Mouse (Mus musculus) brown adipose tissue, adult 24 weeks (tissue): ENCODE measurements at regions not wholly inside any gene's neighbourhood (a gene's known extent, or its start where the extent isn't known, plus 50 kb on each side); places are given as distances from the start of the nearest gene placed in this dataset.

Source experiments
- H3K27ac ChIP-seq: fragments of 200-500 bp; replicated peaks from 2 replicates; pipeline ENCODE4 v1.5.1; 2012; ENCODE audit warnings: low read depth, mild to moderate bottlenecking, low read length
- H3K4me1 ChIP-seq: fragments of 200-500 bp; 2 replicates; pipeline ENCODE4 v1.6.1; 2012; ENCODE audit warnings: low read length, mixed read lengths; ENCODE audit not compliant: control insufficient read depth, insufficient read depth, insufficient read length
- H3K4me3 ChIP-seq: fragments of 200-500 bp; 2 replicates; pipeline ENCODE4 v1.5.1; 2012; ENCODE audit warnings: low read depth, mild to moderate bottlenecking, low read length, moderate library complexity; ENCODE audit not compliant: insufficient read depth

GRCm38 (mm10) chr15:61797827-61798226 is 875.0 kb upstream of the A1bg start:
- no peak overlapping the region for H3K4me3 ChIP-seq
- no peak overlapping the region for H3K27ac ChIP-seq

DNA sequence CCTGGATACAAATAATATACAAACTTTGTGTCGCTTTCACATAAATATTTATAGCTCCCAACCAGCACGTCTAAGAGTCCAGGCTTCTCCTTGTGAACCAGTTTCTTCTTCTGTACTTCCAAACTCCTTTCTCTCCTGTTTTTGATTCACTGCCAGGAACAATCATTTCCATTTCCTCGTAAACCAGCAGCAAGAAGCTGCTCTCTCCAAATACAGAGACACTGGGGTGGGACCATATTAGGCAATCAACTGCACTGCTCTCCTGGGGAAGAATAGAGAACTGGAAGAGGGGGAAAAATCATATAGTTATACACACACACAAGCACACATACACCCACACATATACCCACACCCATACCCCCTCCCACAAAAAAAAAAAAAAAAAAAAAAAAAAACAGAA is 871.7 kb upstream of the A1bg start:
- H3K27ac ChIP-seq: no peak overlapping the region
- H3K4me3 ChIP-seq: no peak overlapping the region
- H3K4me1 ChIP-seq: no peaks in the 10 kb centered on the region

More at GRCm38 (mm10) chr15:61797827-61798226, 875.0 kb upstream of the A1bg start:
- no peaks in the 10 kb centered on the region for H3K4me1 ChIP-seq

DNA sequence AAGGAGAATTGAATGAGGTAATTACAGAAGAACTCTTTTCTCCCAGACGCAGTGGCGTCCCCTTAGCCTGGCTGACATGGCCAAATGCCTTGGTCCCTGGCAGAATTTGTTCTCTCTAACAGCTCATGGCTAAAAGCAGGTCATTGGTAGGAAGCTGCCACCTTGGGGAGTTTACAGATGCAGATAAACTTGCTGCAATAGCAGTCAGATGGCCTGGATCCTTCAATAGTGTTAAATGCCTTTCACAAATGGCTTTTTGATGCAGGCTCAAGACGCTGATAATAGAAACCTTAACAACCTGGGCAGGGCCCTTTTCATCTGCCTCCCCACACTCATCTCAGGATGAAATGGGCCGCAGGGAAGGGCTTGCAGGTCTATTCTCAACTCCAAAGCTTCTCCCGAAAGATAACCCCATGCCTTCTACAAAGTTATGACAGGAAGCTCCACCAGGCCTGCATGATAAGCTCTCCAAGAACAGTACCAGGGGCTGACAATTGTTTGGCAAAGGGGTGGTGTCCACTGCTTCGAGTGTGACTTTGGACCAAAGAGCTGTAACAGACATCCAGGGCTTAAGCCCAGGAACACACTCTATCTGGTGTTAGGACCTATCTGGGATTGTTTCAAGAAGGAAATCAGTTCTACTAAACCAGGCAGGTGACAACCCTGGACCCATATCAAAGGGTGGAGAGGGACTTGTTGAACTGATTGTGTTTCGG is 867.2 kb upstream of the A1bg start:
- Histone ChIP-seq H3K4me1 (no peaks in the 10 kb centered on the region), H3K27ac (no peak overlapping the region), H3K4me3 (no peak overlapping the region)

GRCm38 (mm10) chr15:61787046-61787445 is 864.2 kb upstream of the A1bg start:
- no peak overlapping the region for H3K4me3 ChIP-seq
- H3K27ac ChIP-seq: no peak overlapping the region
- no peaks in the 10 kb centered on the region for H3K4me1 ChIP-seq

- H3K27ac ChIP-seq: no peak overlapping the region
- no peak overlapping the region for H3K4me3 ChIP-seq
- no peaks in the 10 kb centered on the region for H3K4me1 ChIP-seq
Measured at GRCm38 (mm10) chr15:61781531-61781930, 858.7 kb upstream of the A1bg start.

GRCm38 (mm10) chr15:61772996-61773395 is 850.2 kb upstream of the A1bg start:
- H3K4me3 ChIP-seq: no peak overlapping the region
- peaks cover 5% of the 10 kb centered on the region for H3K4me1 ChIP-seq

GRCm38 (mm10) chr15:61770721-61771542 is 848.1 kb upstream of the A1bg start:
- Histone ChIP-seq H3K4me3 (no peak overlapping the region), H3K27ac (no peak overlapping the region), H3K4me1 (peaks cover 5% of the 10 kb centered on the region)

More at GRCm38 (mm10) chr15:61772996-61773395, 850.2 kb upstream of the A1bg start:
- H3K27ac ChIP-seq: no peak overlapping the region

DNA sequence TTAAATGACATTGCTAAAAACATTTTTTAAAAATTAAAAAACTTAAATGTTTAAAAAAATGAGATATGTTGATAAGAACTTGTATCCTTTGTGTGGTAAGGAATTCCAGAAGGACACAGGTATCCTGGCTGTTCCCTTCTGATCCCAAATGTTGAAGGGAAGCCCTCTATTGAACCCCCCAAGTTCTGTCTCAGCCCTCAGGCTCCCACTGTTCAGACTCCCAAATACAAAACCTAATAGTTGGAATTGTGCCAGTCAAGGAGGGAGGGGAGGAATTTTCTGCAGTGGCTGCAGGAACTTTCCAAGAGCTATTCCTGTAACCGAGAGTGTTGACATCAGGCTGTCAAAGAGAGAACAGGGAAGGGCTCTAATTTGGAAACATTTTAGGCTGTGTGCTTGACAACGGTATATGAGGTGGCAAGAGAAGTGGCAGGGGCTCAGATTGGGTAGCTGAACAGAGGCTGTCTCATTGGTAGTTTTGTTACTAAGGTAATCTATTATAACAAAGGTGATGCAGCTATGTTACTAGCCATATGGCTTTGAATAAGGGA is 843.8 kb upstream of the A1bg start:
- peaks cover 5% of the 10 kb centered on the region for H3K4me1 ChIP-seq
- H3K4me3 ChIP-seq: no peak overlapping the region
- no peak overlapping the region for H3K27ac ChIP-seq

- no peak overlapping the region for H3K4me3 ChIP-seq
- H3K27ac ChIP-seq: no peak overlapping the region
- H3K4me1 ChIP-seq: no peaks in the 10 kb centered on the region
Measured at GRCm38 (mm10) chr15:61753802-61754201, 831.0 kb upstream of the A1bg start.

GRCm38 (mm10) chr15:61723696-61724095 is 800.9 kb upstream of the A1bg start:
- Histone ChIP-seq H3K4me1 (no peaks in the 10 kb centered on the region), H3K27ac (no peak overlapping the region), H3K4me3 (no peak overlapping the region)

DNA sequence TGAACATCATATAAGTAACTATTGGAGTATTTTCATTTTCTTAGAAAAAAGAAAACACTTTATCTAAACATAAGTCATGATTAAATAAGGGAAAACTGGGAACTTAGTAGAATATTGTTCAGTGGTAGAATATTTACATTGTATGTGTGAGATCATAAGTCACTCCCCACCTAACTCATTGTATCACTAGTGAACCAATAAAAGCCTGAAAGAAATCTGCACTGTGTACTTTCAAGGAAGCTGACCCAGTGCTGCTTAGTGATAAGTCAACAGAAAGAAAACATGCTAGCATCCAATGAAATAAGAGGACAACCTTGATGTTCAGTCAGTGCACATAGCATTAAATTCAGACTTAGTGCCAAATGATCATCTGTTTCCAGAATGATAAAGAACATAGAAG is 795.7 kb upstream of the A1bg start:
- Histone ChIP-seq H3K4me1 (no peaks in the 10 kb centered on the region), H3K4me3 (no peak overlapping the region), H3K27ac (no peak overlapping the region)

GRCm38 (mm10) chr15:61717216-61717615 is 794.4 kb upstream of the A1bg start:
- Histone ChIP-seq H3K27ac (no peak overlapping the region), H3K4me1 (no peaks in the 10 kb centered on the region), H3K4me3 (no peak overlapping the region)

DNA sequence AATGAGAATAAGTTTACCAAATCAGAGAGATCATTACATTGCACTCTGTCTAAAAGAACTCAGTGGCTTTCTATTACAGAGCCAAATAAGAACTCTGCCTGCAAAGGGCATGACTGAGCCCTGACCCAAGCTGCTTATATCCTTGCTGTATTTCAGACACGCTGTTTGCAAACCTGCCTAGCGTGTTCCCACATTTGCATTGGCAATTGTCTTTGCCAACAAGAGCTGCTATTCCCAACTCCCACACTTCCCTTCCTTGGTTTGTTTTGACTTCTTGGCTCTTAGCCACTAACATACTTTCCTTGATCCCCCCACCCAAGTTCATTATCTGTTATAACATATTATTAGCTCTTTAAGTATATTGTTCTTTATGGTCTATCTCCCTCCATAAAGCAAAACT is 791.1 kb upstream of the A1bg start:
- Histone ChIP-seq H3K27ac (no peak overlapping the region), H3K4me3 (no peak overlapping the region)

GRCm38 (mm10) chr15:61708928-61709327 is 786.1 kb upstream of the A1bg start:
- H3K27ac ChIP-seq: no peak overlapping the region
- no peak overlapping the region for H3K4me3 ChIP-seq
- no peaks in the 10 kb centered on the region for H3K4me1 ChIP-seq

More for the DNA sequence above, 791.1 kb upstream of the A1bg start:
- H3K4me1 ChIP-seq: no peaks in the 10 kb centered on the region

GRCm38 (mm10) chr15:61707952-61708351 is 785.1 kb upstream of the A1bg start:
- no peaks in the 10 kb centered on the region for H3K4me1 ChIP-seq
- no peak overlapping the region for H3K4me3 ChIP-seq
- H3K27ac ChIP-seq: no peak overlapping the region
